Mouse (Mus musculus) adrenal gland, adult (tissue): ENCODE data around the gene Lpar4.
A peak's percentile ranks its signal among the peaks of the same experiment; 100 is the strongest.

Experiments
- DNase-seq, 2 experiments: peaks; one replicate each; pipeline ENCODE4 v3.0.0; 2022 to 2023; ENCODE audit warnings: low spot score in 1 of 2; ENCODE audit not compliant: inconsistent age in 2 of 2

Lpar4 gene

GRCm38 (mm10) chrX:106920175-106920827, at the start of gene Lpar4:
Gene Lpar4, plus strand, starts transcription at chrX:106920625.
- DNase-seq: peak; percentile 4 to 60

GRCm38 (mm10) chrX:106871426-106871825, 49.0 kb upstream of the Lpar4 start:
- DNase-seq: no peak

GRCm38 (mm10) chrX:106871894-106872293, 48.5 kb upstream of the Lpar4 start:
- DNase-seq: no peak

DNA sequence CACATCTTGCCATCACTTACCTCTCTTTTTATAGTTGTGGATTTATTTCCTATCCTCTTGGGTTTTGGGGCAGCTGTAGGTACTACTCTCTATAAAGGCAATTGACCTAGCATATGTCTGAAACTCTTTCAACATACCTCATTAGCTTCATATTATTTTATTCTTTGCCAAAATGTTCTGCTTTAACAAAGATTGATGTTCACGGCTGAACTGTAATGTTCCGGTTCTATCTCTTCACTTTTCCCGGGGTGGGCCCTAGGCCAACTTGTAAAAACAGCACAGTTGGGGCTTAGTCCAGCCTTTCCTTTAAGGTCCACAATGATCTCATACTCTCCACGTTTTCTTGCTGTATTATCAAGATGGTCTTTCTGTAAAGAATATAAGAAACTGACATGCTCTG, 48.1 kb upstream of the Lpar4 start:
- DNase-seq: no peak

DNA sequence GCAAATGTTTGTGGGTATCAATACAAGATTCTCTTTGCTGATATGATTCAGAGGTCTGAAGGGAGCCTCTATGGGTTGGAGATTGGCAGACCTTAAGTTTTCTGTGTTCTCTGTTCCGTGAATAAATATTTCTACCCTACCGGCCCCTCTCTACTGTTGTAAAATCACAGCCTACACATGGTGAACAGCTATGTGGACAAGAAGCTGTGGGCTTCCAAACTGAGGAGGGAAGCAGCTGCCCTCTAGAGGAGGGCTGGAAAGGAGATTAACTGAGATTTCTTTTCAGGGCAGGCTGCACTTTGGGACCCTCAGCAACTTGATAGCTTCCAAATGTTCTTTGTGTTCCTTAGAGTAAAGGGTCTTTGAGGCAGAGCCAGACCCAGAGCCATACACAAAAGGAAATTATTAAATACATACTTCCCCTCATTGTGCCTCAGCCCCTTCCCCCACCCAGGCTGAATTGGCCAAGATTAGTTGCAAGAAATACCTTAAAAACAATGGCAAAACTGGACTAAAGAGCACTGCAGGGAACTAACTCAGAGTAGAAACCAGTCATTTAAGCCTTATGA, 22.6 kb upstream of the Lpar4 start:
- DNase-seq: no peak

GRCm38 (mm10) chrX:106920828-106921619, 599 bp downstream of the Lpar4 start:
- DNase-seq: no peak

- DNase-seq: no peak
Observed at GRCm38 (mm10) chrX:106924572-106924971, 4.1 kb downstream of the Lpar4 start.

GRCm38 (mm10) chrX:106939326-106939725, 18.9 kb downstream of the Lpar4 start:
- no peak for DNase-seq

DNA sequence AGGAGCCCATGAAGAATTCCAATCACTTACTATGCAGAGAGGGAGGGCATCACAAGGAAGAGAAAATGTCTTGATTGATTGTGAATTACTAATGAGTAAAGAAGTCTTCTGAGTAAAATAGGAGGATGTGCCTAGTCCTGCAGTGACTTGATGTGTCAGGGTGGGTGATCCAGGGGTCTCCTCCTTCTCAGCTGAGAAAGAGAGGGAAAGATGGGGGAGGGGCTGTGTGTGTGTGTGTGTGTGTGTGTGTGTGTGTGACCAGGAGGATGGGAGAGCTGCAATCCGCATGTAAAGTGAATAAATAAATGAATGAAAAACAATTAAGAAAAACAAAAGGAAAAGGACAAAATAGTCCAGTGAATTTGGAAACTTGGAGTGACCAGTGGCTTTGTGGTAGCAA, 30.1 kb downstream of the Lpar4 start:
- DNase-seq: no peak

DNA sequence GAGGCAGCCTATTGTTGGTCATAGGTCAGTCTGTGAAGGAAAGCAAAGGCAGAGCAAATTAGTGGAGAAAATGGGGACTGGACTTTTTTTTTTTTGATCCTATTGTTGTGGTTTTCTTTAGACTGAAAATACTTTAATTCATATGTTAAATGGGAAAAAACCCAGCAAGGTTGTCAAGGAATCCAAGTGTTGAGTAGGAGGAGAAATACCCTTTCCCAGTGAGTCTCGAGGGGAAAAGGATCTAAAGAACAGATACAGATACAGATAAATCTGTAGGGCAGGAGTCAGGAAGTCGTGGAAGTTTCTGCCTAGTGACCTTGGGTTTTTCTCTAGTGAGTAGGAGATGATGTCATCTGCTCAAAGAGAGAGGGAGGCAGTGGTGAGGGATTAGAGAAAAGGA, 30.6 kb downstream of the Lpar4 start:
- DNase-seq: peak in 1 of 2 experiments; percentile 21

DNA sequence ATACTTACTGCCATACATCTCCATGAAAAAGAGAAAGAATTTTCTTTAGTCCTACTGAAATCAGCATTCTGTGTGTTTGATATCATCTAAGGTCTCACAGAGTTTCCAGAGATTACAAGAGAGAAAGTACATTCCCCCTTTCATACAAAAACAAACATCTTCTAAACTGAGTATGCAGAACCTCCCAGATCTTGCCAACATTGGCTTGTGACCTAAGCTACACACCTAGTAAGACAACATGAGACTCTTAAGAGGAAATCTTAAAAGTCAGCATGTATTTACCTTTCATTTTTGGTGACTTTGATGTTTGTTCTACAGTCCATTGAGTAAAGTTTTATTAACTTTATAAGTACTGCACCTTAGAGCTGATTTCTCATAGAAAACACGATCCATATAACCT, 33.4 kb downstream of the Lpar4 start:
- no peak for DNase-seq

DNA sequence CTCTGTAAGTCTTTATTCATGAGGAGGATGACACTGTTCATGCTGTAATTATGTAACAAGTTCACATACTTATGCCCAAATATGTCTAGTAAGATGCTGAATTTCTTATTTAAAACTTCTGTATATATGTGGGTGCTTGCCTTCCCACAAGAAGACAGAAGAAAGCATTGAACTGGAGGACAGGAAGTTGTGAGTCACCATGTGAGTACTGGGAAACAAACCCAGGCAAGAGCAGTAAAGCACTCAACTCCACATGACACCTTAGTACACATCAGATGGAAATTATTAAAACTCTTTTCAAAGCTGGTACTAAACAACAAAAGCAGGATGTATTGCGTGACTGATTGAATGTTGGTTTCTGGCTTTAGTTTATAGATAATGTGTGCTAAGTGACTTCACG, 41.8 kb downstream of the Lpar4 start:
- DNase-seq: no peak

DNA sequence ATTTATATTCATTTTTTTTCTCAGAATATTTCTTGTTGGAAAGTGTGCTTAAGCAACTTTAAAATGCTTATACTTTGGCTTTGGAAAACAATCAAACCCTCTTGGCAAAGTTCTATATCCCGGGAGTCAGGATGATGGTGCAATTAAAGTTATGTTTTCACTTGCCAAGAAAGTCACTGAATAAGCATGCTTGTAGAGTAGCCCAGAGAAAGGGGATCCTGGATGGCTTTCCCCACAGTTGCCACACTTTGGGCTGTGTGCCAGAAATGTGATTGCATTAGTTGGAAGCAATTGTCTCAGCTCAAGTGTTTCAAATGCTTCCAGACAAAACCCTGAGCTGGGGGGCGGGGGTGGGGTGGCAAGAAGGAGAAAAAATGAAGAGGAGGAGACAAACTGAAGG, 43.9 kb downstream of the Lpar4 start:
- peak in 1 of 2 experiments; percentile 58 for DNase-seq
